Mouse (Mus musculus) neural tube, embryonic 13.5 days (tissue): ENCODE data around the gene Txndc16. TPM values are rescaled to one million over a fixed set of nuclear protein-coding genes. Genes with fewer than 3 reads are reported as not detected.

Experiments used
- ATAC-seq: fragments of 200-750 bp; cut with Nextera tagmentation; 2 replicates; pipeline ENCODE4 v1.8.0; 2017; ENCODE audit warnings: low read depth, mild to moderate bottlenecking, moderate TSS enrichment, moderate library complexity
- H3K27ac ChIP-seq: fragments of 300-500 bp; sonication (generic); replicated peaks from 2 replicates; pipeline ENCODE4 v1.5.1; 2015; ENCODE audit warnings: moderate library complexity, mild to moderate bottlenecking, inconsistent platforms
- H3K27me3 ChIP-seq: fragments of 300-500 bp; sonication (generic); 2 replicates; pipeline ENCODE4 v1.6.1; 2015; ENCODE audit warnings: mild to moderate bottlenecking, inconsistent platforms
- H3K36me3 ChIP-seq: fragments of 300-500 bp; sonication (generic); 2 replicates; pipeline ENCODE4 v1.6.1; 2015; ENCODE audit warnings: mild to moderate bottlenecking, inconsistent platforms
- H3K4me1 ChIP-seq: fragments of 300-500 bp; sonication (generic); replicated peaks from 2 replicates; pipeline ENCODE4 v1.6.1; 2015; ENCODE audit warnings: inconsistent platforms
- H3K4me2 ChIP-seq: fragments of 300-500 bp; sonication (generic); 2 replicates; pipeline ENCODE4 v1.6.1; 2015; ENCODE audit warnings: inconsistent platforms, mild to moderate bottlenecking, moderate library complexity
- H3K4me3 ChIP-seq: fragments of 300-500 bp; sonication (generic); 2 replicates; pipeline ENCODE4 v1.5.1; 2015; ENCODE audit warnings: mild to moderate bottlenecking, inconsistent platforms
- H3K9ac ChIP-seq: fragments of 300-500 bp; sonication (generic); 2 replicates; pipeline ENCODE4 v1.6.1; 2015; ENCODE audit warnings: moderate library complexity, mild to moderate bottlenecking, inconsistent platforms
- H3K9me3 ChIP-seq: fragments of 300-500 bp; sonication (generic); 2 replicates; pipeline ENCODE4 v1.6.1; 2016; ENCODE audit warnings: inconsistent platforms
- WGBS: fragments of 180-500 bp; shearing (Covaris S2); methylation state at CpG from one replicate; pipeline ENCODE4 v1.1.7; 2015; 5-methylcytosine and 5-hydroxymethylcytosine counted together
- polyA plus RNA-seq: library from polyadenylated mRNA; unstranded; fragments of >200 nt; fragmentation: Nextera tagmentation; extraction: Ambion mirVana; gene quantifications from 2 replicates; pipeline ENCODE4 v1.2.1, GENCODE M21; 2015

Gene Txndc16
- polyA plus RNA-seq, 1 experiment from 2014 or later, result 32.3 TPM

DNA sequence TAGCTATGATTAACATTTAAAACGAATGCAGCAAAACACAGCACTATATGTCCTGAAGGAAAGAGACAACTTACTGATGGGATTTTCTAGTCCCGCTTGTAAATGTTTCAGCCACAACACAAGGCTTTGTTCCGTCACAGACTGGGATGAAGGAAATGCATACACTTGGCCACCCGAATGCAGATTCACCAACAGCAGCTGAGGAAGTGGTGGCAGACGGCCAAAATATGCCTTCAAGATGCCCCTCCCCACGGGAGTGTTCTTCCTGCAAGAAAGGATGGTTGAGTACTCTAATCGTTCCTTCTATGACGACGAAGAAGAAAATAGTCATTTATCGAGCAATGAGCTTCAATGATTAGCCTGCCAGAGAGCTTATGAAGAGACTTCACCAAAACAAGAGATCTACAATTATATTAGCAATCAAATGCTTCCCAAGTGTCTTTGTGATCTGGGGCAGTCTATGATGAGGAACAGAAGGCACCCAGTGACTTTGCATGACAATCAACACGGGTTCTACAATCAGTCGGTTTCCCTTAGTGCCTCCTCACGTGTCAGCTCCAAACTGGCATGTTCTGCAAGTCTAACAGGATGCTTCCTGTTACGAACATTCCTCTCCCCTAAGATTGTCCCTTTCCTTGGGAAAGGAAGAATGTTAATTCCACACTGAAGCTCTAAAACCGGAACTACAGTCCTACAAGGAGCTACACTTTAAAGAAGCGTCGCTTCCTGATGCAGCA lies 79.6 kb downstream of the Txndc16 start:
- no peak overlapping the region for H3K4me3 ChIP-seq
- no peak overlapping the region for H3K4me2 ChIP-seq
- no peak for ATAC-seq
- peaks cover 11% of the 10 kb centered on the region for H3K36me3 ChIP-seq
- peaks cover 6% of the 10 kb centered on the region for H3K4me1 ChIP-seq
- no peak overlapping the region for H3K27ac ChIP-seq
- no peak overlapping the region for H3K9ac ChIP-seq
- no peaks in the 10 kb centered on the region for H3K27me3 ChIP-seq
- no peaks in the 10 kb centered on the region for H3K9me3 ChIP-seq
- WGBS, result 76% methylated on average over 17 of the region's 17 CpGs

DNA sequence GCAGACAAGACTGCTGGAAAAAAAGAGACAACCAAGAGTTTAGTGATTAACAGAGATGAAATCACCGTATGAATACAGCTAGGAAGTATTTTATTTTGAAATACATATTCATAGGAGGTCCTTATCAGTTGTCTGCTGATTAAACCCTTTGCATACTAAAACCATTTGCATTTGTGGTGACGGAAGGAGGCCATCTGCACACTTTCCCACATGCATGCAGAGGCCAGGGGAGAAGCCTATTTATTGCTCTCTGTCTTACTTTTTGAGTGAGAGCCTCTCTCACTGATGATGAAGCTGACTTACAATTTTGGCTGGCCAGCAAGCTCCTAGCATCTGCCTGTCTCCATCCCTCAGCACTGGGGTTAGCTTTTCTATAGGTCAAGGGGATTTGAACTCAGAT lies 84.2 kb downstream of the Txndc16 start:
- Histone ChIP-seq H3K4me2 (no peak overlapping the region), H3K27me3 (no peaks in the 10 kb centered on the region), H3K4me1 (peaks cover 12% of the 10 kb centered on the region), H3K9me3 (no peaks in the 10 kb centered on the region), H3K9ac (no peak overlapping the region), H3K36me3 (peaks cover 24% of the 10 kb centered on the region), H3K27ac (no peak overlapping the region), H3K4me3 (no peak overlapping the region)
- WGBS, result 67% methylated on average over 2 of the region's 2 CpGs
- ATAC-seq, result no peak

GRCm38 (mm10) chr14:45135560-45135959 lies 84.6 kb downstream of the Txndc16 start:
- peaks cover 12% of the 10 kb centered on the region for H3K4me1 ChIP-seq
- H3K4me3 ChIP-seq, result no peak overlapping the region
- ATAC-seq, result no peak
- no peaks in the 10 kb centered on the region for H3K9me3 ChIP-seq
- 35% methylated on average over 9 of the region's 9 CpGs for WGBS
- no peak overlapping the region for H3K9ac ChIP-seq
- no peak overlapping the region for H3K4me2 ChIP-seq
- H3K36me3 ChIP-seq, result peaks cover 24% of the 10 kb centered on the region
- H3K27ac ChIP-seq, result no peak overlapping the region
- no peaks in the 10 kb centered on the region for H3K27me3 ChIP-seq

GRCm38 (mm10) chr14:45118359-45118758 lies 101.8 kb downstream of the Txndc16 start:
- Histone ChIP-seq H3K36me3 (no peaks in the 10 kb centered on the region), H3K9ac (no peak overlapping the region), H3K27me3 (no peaks in the 10 kb centered on the region), H3K4me1 (no peaks in the 10 kb centered on the region), H3K4me2 (no peak overlapping the region), H3K4me3 (no peak overlapping the region), H3K27ac (no peak overlapping the region), H3K9me3 (no peaks in the 10 kb centered on the region)
- no peak for ATAC-seq
- 74% methylated on average over 4 of the region's 4 CpGs for WGBS

DNA sequence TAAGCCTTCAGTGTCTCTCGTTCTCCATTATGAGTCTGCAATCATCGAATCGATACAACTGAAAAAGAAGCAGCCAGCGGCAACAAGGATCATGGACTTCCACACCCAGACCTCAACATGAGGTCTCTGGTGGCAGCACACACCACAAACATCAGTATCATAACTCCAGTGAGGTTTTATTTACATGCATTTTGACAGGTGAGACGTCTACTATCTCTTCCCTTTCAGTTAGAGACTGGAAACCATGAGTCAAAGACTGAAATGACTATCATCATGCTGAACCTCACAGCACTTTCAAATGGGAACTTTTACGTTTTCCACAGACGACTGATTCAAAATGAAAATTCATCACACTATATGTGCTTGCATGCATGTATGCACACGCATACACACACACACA lies 117.9 kb downstream of the Txndc16 start:
- 90% methylated on average over 8 of the region's 8 CpGs for WGBS
- Histone ChIP-seq H3K4me3 (no peak overlapping the region), H3K27me3 (no peaks in the 10 kb centered on the region), H3K9ac (no peak overlapping the region), H3K4me1 (no peaks in the 10 kb centered on the region), H3K9me3 (no peaks in the 10 kb centered on the region), H3K36me3 (no peaks in the 10 kb centered on the region), H3K27ac (no peak overlapping the region), H3K4me2 (no peak overlapping the region)
- ATAC-seq, result no peak

- H3K27ac ChIP-seq, result no peak overlapping the region
- H3K9me3 ChIP-seq, result no peaks in the 10 kb centered on the region
- H3K4me3 ChIP-seq, result no peak overlapping the region
- no peaks in the 10 kb centered on the region for H3K27me3 ChIP-seq
- 92% methylated on average over 3 of the region's 3 CpGs for WGBS
- no peaks in the 10 kb centered on the region for H3K4me1 ChIP-seq
- no peak overlapping the region for H3K9ac ChIP-seq
- no peaks in the 10 kb centered on the region for H3K36me3 ChIP-seq
- no peak overlapping the region for H3K4me2 ChIP-seq
- no peak for ATAC-seq
Measured at GRCm38 (mm10) chr14:45092327-45092726, 127.8 kb downstream of the Txndc16 start.

DNA sequence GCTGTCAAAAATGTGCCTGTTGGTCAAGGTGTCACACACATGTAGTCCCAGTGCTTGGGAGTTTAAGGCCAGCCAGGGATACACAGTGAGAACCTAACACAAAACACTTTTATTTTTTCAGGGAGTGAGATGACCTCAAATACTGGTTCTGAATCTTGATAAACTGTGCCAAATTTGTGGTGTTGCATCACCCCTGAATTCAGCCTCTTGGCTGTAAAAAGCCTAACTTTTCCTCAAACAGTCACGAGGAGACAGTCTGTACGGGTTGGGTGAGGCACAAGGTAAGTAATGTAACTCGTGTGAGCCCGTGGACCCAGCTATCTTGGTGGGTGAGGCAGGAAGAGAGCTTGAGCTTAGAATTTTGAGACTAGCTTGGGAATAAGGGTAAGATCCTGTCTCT lies 130.1 kb downstream of the Txndc16 start:
- no peaks in the 10 kb centered on the region for H3K27me3 ChIP-seq
- H3K4me1 ChIP-seq, result no peaks in the 10 kb centered on the region
- H3K9ac ChIP-seq, result no peak overlapping the region
- no peak overlapping the region for H3K27ac ChIP-seq
- no peaks in the 10 kb centered on the region for H3K9me3 ChIP-seq
- H3K4me3 ChIP-seq, result no peak overlapping the region
- no peaks in the 10 kb centered on the region for H3K36me3 ChIP-seq
- WGBS, result 82% methylated on average over 4 of the region's 4 CpGs
- H3K4me2 ChIP-seq, result no peak overlapping the region
- no peak for ATAC-seq

DNA sequence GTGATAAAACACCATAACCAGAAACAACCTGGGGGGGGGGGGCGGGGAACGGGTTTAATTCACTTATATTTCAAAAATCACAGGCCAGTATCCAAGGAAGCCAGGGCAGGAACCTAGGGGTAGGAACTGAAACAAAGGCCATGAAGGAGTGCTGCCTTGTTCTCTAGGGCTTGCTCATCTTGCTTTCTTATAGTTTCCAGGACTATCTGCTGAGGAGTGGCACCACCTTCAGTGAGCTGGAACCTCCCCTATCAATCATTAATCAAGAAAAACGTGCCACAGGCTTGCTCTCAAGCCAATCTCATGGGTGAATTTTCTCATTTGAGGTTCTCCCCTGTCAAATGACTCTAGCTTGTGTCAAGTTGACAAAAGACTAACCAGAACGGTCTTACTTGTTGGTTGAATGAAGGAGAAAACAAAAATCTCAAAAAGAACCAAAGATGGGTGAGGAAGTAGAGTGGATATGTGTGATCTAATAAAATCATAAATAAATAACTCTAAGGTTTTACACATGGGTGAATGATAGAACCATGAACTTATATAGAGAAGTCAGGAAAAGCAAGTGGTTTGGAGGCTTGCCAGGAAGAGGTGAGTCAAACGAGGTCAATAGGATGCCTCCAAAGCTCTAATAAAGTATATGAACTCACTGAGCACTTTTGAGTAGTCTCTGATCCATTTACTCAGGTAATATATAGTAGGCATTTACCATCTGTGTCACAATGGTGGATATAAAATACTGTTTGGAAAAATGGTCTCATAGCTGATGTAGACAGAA lies 134.3 kb downstream of the Txndc16 start:
- H3K9ac ChIP-seq, result no peak overlapping the region
- no peak for ATAC-seq
- no peak overlapping the region for H3K27ac ChIP-seq
- no peak overlapping the region for H3K4me3 ChIP-seq
- H3K27me3 ChIP-seq, result no peaks in the 10 kb centered on the region
- no peaks in the 10 kb centered on the region for H3K4me1 ChIP-seq
- H3K36me3 ChIP-seq, result no peaks in the 10 kb centered on the region
- 79% methylated on average over 5 of the region's 5 CpGs for WGBS
- no peaks in the 10 kb centered on the region for H3K9me3 ChIP-seq
- H3K4me2 ChIP-seq, result no peak overlapping the region

DNA sequence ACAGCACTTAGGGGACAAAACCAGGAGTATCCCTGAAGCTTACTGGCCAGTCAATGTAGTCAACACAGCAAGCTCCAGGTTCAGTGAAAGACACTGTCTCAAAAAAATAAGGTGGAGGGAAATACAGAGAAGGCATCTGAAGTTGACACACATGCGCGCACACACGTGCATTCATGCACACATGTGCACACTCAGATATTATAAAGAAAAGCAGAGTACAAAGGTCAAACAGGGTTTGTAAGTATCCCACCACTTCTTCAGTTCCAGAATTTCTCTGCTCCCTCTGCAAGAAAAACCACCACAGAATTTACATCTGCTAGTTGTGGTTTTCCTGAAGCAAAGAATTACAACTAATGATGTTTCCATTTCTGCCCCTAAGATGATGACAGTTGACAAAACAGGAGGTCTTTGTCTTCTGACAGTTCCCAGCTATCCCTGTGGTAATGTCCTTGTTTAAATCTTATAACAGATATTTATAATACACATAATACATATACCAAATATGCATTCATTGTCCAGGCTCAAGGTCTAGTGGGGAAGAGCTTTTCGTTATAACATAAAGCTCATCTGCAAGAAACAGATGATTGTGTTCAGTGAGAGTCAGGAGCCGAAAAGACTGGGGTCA lies 135.4 kb downstream of the Txndc16 start:
- Histone ChIP-seq H3K9me3 (no peaks in the 10 kb centered on the region), H3K4me3 (no peak overlapping the region), H3K27ac (no peak overlapping the region), H3K4me2 (no peak overlapping the region), H3K36me3 (no peaks in the 10 kb centered on the region), H3K9ac (no peak overlapping the region), H3K27me3 (no peaks in the 10 kb centered on the region), H3K4me1 (no peaks in the 10 kb centered on the region)
- 92% methylated on average over 5 of the region's 5 CpGs for WGBS
- no peak for ATAC-seq

DNA sequence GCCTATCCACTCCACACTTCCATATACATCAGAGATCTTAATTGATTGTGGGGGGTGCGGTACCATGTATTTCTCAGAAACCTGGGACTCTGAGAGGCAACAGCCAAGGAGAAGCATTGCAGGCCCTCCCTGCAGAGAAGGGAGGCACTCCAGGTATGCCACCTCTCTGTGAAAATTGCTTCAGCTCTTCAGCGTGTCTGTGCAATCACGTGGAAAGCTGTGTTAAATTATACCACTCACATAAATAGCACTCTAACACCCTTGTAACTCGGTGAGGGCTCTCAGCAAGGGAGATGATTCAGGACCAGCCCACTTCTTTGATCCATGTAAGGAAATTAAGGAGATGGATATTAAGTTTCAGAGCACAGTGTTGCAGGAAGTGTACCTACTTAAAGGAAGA lies 136.6 kb downstream of the Txndc16 start:
- H3K4me2 ChIP-seq, result no peak overlapping the region
- H3K4me1 ChIP-seq, result no peaks in the 10 kb centered on the region
- H3K36me3 ChIP-seq, result no peaks in the 10 kb centered on the region
- H3K4me3 ChIP-seq, result no peak overlapping the region
- ATAC-seq, result no peak
- WGBS, result 28% methylated on average over 4 of the region's 4 CpGs
- no peak overlapping the region for H3K27ac ChIP-seq
- no peaks in the 10 kb centered on the region for H3K27me3 ChIP-seq
- H3K9me3 ChIP-seq, result no peaks in the 10 kb centered on the region
- H3K9ac ChIP-seq, result no peak overlapping the region
